Mouse (Mus musculus) kidney, adult 2 months (tissue): ENCODE results near the gene Reln. TPM values are rescaled to one million over a fixed set of nuclear protein-coding genes. Genes with fewer than 3 reads are reported as not detected.

Experiments used
- DNase-seq: peaks from one replicate; pipeline ENCODE4 v3.0.0; 2021
- H3K27ac ChIP-seq: fragments of 200-500 bp; 2 replicates; pipeline ENCODE4 v1.5.1; 2012; ENCODE audit warnings: low read depth, low read length, control low read depth, inconsistent platforms; ENCODE audit not compliant: insufficient read depth
- H3K27me3 ChIP-seq: fragments of 200-500 bp; replicated peaks from 2 replicates; pipeline ENCODE4 v1.6.1; 2012; ENCODE audit warnings: mild to moderate bottlenecking, moderate library complexity, low read length, inconsistent platforms; ENCODE audit not compliant: control insufficient read depth, insufficient read depth
- H3K36me3 ChIP-seq: fragments of 200-500 bp; 2 replicates; pipeline ENCODE4 v1.6.1; 2012; ENCODE audit warnings: mild to moderate bottlenecking, moderate library complexity, low read length, inconsistent platforms; ENCODE audit not compliant: control insufficient read depth, insufficient read depth
- H3K4me1 ChIP-seq: fragments of 200-500 bp; 2 replicates; pipeline ENCODE4 v1.6.1; 2011; ENCODE audit warnings: low read length; ENCODE audit not compliant: control insufficient read depth, insufficient read depth
- H3K4me3 ChIP-seq: fragments of 200-500 bp; 2 replicates; pipeline ENCODE4 v1.5.1; 2011; ENCODE audit warnings: mild to moderate bottlenecking, low read depth, low read length, control low read depth; ENCODE audit not compliant: insufficient read depth
- CTCF ChIP-seq: fragments of 200-500 bp; conservative IDR thresholded peaks from 2 replicates; pipeline ENCODE4 v1.5.1; 2011; ENCODE audit warnings: low read depth, mild to moderate bottlenecking, control low read depth, low read length, moderate library complexity, mixed read lengths; ENCODE audit not compliant: insufficient read depth, insufficient read length
- POLR2A ChIP-seq: fragments of 200-500 bp; IDR thresholded peaks from one replicate; pipeline ENCODE4 v1.6.1; 2011; ENCODE audit warnings: low read depth, low read length, control low read depth
- WGBS: fragments of 180-500 bp; shearing (Covaris S2); methylation state at CpG from one replicate; pipeline ENCODE4 v1.1.7; 2018; 5-methylcytosine and 5-hydroxymethylcytosine counted together
- polyA plus RNA-seq: library from polyadenylated mRNA; depleted of rRNA; stranded (reverse); fragments of >200 nt; gene quantifications from 2 replicates; pipeline ENCODE4 v1.2.3, GENCODE M21; 2012

Reln gene
- polyA plus RNA-seq, 1 experiment: 3.4 TPM

- Histone ChIP-seq H3K4me3 (no peak overlapping the region), H3K27ac (no peak overlapping the region), H3K36me3 (no peaks in the 10 kb centered on the region), H3K4me1 (no peaks in the 10 kb centered on the region), H3K27me3 (no peaks in the 10 kb centered on the region)
- DNase-seq: no peak
- TF ChIP-seq CTCF (no peak), POLR2A (no peak)
- 79% methylated on average over 3 of the region's 3 CpGs for WGBS
These were observed 363.3 kb downstream of the Reln start for GRCm38 (mm10) chr5:21981216-21981615.

DNA sequence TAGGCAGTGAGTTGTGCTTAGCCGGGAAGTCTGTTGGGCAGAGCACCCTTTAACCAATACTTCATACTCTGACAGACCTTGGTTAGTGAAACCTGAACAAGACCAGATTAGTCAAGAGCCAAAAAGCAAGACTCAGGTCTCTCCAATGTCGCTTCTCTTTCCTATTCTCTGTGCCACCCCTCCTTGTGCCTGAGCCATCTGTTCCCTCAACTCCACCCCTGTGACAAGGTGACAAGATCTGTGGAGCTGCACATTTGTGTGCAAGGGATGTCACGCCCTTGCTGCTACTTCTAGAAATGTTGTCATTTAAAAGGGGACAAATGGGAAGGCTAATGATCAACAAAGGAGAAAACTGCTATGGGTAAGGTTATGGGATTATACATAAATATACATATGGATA, 364.0 kb downstream of the Reln start:
- Histone ChIP-seq H3K36me3 (no peaks in the 10 kb centered on the region), H3K27ac (no peak overlapping the region), H3K4me1 (no peaks in the 10 kb centered on the region), H3K27me3 (no peaks in the 10 kb centered on the region), H3K4me3 (no peak overlapping the region)
- 70% methylated on average over 3 of the region's 3 CpGs for WGBS
- DNase-seq: no peak
- no peak for TF ChIP-seq POLR2A
- TF ChIP-seq CTCF: no peak

GRCm38 (mm10) chr5:21973266-21974010, 371.1 kb downstream of the Reln start:
- no peaks in the 10 kb centered on the region for H3K27me3 ChIP-seq
- H3K36me3 ChIP-seq: no peaks in the 10 kb centered on the region
- no peaks in the 10 kb centered on the region for H3K4me1 ChIP-seq
- 21% methylated on average over 5 of the region's 5 CpGs for WGBS
- TF ChIP-seq POLR2A (no peak), CTCF (no peak)
- DNase-seq: peak; percentile 18
- H3K27ac ChIP-seq: no peak overlapping the region
- no peak overlapping the region for H3K4me3 ChIP-seq

GRCm38 (mm10) chr5:21961796-21962195, 382.7 kb downstream of the Reln start:
- no peaks in the 10 kb centered on the region for H3K36me3 ChIP-seq
- H3K4me3 ChIP-seq: no peak overlapping the region
- H3K4me1 ChIP-seq: peaks cover 3% of the 10 kb centered on the region; the same call in 1 of the 2 replicates
- H3K27me3 ChIP-seq: no peaks in the 10 kb centered on the region
- peak overlapping the region; percentile 37; the same call in 1 of the 2 replicates for H3K27ac ChIP-seq
- TF ChIP-seq CTCF: no peak
- no peak for TF ChIP-seq POLR2A
- DNase-seq: peak; percentile 58
- WGBS: 73% methylated on average over 1 of the region's 1 CpGs

GRCm38 (mm10) chr5:21960151-21960550, 384.4 kb downstream of the Reln start:
- Histone ChIP-seq H3K4me3 (no peak overlapping the region), H3K4me1 (peaks cover 3% of the 10 kb centered on the region; the same call in 1 of the 2 replicates), H3K27me3 (no peaks in the 10 kb centered on the region), H3K36me3 (no peaks in the 10 kb centered on the region), H3K27ac (peak overlapping the region; percentile 32; the same call in 1 of the 2 replicates)
- no peak for TF ChIP-seq POLR2A
- TF ChIP-seq CTCF: no peak
- peak; percentile 55 for DNase-seq
- 32% methylated on average over 14 of the region's 14 CpGs for WGBS

GRCm38 (mm10) chr5:21957586-21957985, 386.9 kb downstream of the Reln start:
- 47% methylated on average over 4 of the region's 4 CpGs for WGBS
- Histone ChIP-seq H3K27ac (peak overlapping the region; percentile 86), H3K4me3 (no peak overlapping the region), H3K27me3 (no peaks in the 10 kb centered on the region), H3K36me3 (no peaks in the 10 kb centered on the region), H3K4me1 (peaks cover 3% of the 10 kb centered on the region; the same call in 1 of the 2 replicates)
- DNase-seq: peak; percentile 65
- TF ChIP-seq CTCF (no peak), POLR2A (no peak)

GRCm38 (mm10) chr5:21957061-21957460, 387.4 kb downstream of the Reln start:
- WGBS: 71% methylated on average over 4 of the region's 4 CpGs
- Histone ChIP-seq H3K4me1 (peaks cover 3% of the 10 kb centered on the region; the same call in 1 of the 2 replicates), H3K27ac (peak overlapping the region; percentile 24; the same call in 1 of the 2 replicates), H3K4me3 (no peak overlapping the region), H3K27me3 (no peaks in the 10 kb centered on the region), H3K36me3 (no peaks in the 10 kb centered on the region)
- TF ChIP-seq CTCF (no peak), POLR2A (no peak)
- peak; percentile 20 for DNase-seq
